Mouse (Mus musculus) embryo, embryonic 9.5 days (tissue): ENCODE measurements around the gene Gm28042.
A peak's percentile ranks its signal among the peaks of the same experiment; 100 is the strongest.

Source experiments
- DNase-seq: peaks from one replicate; pipeline ENCODE4 v3.0.0-alpha.2; 2017; ENCODE audit errors: extremely low spot score

The Gm28042 gene

DNA sequence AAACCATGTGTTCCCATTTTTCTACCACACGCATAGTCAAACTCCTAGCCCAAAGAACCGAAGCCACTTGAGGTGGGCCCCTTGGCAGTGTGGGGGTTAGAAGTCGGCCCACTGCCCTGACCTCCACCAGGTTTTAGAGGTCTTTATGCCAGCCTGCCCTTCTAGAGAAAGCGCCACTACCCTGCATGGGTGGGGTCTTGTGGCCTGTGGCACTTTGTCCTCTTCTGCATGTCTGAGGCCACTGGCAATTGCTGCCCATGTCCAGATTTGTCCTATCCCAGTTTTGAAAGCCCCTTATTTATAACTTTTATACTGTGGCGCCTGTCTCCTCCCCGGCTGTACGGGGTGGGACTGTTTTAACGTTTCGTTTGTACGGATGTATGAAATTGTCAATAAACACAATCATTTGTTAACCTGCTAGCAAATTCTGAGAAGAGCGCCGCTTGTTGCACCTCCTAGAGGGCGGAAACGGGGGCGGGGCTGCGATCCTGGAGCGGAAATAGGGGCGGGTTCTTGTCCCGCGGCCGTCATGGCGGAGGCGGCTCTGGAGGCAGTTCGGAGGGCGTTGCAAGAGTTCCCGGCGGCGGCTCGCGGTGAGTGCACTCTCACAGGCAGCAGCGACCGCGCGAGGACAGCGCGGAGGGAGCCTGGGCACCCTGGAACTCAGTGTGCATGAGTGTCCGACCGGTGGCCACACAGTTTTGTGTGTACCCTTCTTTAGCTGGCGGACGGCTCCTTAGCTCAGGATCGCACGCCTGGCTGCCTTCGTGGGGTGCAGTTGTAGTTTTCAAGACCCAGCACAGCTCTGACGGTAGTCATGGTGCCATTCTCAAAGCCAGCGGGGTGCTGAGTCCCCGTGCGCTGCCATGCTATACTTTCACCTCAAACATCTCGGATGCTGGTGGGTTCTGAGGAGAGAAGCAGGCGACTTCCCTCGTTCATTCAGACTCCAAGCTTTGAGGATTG lies at the start of gene Gm28042, which contains the start of gene Jmjd7:
Gene Gm28042, plus strand, starts transcription at position 510 of the 966 bp plus-strand sequence.
Gene Jmjd7, plus strand, starts transcription at position 500 of the 966 bp plus-strand sequence.
- peak; percentile 91 for DNase-seq

DNA sequence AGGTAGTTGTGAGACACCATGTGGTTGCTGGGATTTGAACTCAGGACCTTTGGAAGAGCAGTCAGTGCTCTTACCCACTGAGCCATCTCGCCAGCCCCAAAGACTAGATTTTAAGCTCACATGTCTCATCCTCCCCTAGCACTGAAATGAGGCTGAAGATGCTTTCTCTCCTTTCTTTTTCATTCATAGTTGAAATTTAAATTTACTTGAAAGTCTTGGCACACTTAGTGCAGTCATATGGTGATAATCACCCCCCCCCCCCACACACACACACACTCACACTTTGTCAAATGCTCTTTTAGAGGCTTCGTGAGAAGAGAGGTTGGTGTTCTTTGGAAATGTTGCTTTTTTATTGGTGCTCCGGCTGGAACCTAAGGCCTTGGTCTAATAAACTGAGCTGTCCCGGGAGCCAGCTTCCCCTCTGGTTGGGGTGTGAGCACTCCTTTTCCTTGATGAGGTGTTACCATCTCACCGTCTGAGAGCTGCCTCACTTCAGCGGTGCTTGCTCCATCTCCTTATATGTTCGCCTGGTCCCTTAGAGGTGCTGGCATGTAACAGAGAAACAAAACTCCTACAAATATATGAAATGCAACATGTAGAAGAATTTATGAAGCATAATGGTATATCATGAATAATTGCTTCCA lies 46.8 kb upstream of the Gm28042 start:
- DNase-seq, result no peak

DNA sequence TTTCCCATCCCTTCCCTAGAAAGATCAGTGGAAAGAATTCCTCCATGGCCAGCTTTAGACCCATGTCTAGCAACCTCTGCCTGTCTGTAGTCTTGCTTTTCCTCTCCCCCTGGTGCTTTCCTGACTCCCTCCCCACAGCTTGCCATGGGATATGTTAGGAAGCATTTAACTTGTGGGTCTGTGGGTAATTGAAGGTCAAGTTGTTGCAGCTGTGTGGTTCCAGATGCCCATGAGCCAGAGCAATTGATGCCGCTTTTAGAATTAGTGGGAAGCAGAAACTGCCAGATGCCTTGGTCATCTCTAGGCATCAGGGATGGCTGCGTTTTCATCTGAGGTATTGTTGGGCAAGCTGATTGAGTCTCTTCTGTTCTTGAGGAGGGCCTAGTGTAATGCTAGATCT lies 45.7 kb upstream of the Gm28042 start:
- no peak for DNase-seq

DNA sequence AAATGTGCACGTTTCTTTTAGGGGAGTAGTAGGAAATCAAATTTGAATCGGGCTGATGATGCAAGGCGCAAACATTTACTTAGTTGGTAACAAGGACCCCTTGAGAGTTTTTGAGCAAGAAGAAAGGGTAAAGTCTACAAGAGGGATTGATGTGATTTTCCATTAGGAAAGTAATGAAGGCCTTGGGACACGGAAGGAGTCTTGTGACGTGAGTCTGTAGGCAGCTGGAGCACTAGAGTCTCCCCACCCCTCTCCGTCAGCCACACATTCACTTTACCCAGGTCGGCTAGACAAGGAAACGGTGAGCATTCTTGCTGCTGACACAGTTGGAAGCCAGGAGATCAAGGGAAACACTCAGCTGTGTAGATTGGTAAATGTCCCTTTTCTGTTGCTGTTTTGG lies 41.4 kb upstream of the Gm28042 start:
- DNase-seq, result no peak

DNA sequence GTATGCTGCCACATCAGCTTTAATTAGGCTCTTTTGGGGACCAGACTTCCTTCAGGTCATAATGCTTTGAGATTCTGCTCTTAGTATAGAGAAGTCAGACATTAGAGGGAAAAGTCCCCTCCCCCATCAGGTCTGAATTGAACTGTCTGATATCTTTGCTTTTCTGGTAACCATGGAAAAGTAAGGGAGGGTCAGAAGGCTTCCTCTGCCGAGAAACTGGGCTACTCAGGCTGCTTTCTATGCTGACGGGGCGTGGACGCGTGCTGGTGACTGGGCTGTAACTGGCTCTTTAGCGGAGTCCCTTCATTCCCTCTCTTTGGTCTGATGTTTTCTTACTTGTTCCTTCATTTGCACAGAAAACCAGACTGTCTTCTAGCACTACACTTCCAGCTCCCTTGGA lies 40.9 kb upstream of the Gm28042 start:
- no peak for DNase-seq

DNA sequence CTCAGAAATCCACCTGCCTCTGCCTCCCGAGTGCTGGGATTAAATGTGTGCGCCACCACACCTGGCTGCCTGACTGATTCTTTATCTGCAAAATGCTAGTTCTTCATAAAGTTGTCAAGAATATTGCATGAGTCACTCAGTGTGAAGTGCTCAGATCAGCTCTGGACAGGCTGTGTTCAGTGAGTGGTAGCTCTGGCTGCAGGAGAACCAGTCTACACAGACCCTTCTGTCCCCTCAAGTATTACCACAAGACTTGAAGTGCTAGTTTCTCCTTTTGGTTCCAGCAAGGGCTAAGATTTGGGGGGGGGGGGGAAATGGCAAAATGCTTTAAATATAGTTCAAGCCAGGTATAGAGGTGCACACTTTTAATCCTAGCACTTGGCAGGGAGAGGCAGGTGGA lies 39.9 kb upstream of the Gm28042 start:
- DNase-seq, result no peak

DNA sequence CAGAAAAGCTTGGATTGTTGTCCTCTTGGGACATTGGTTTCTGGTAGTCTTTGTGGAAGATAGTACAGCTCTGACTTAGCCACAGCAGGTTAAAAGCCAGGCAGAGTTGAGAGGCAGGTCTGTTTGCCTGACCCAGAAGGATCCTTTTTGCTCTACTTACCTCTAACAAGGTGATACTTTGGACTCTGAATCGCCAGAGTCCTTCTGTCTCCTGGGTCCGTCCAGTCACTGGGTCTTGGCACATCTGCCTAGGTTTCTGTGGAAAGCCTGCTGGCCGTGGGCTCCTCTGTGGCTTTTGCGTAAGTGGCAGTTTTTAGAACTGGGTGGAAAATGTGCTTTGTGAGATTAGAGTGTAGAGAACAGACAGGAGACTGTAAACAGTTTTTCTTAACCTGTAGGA lies 38.3 kb upstream of the Gm28042 start:
- DNase-seq, result no peak

DNA sequence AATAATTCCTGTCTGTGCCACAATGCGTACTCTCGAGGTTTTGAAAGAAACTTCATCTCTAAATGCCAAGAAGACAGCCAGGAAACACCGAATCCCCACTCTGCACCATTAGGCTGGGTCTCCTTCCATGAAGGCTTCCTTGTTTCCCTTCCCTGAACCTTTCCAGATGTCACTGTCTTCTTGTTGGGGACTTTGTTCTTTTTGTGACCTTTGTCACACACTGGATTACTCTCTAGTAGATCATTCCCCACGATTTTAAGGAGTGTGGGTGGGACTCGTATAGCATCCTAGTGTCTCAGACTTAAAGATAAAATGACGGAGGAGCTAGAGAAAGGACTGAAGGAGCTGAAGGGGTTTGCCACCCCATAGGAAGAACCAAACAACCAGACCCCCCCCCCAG lies 36.4 kb upstream of the Gm28042 start:
- DNase-seq, result no peak

DNA sequence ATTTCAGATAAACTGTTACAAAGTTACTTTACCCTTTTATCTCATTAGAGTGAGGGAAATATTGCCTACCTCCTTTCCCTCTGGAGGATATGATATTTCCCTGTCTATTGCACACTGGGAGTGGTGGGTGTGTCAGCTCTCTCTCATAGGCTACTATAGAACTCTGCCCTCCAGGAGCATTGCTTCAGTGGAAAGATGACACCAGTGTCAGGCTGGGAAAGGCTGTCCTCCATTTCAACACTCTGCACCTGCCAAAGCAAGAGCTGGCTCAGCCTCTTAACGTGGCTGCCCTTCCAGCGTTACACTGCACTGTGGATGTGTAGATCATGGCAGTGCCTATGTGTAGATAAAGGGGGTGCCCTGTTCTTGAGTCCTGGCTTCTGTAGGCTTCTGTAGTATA lies 34.9 kb upstream of the Gm28042 start:
- DNase-seq, result no peak

DNA sequence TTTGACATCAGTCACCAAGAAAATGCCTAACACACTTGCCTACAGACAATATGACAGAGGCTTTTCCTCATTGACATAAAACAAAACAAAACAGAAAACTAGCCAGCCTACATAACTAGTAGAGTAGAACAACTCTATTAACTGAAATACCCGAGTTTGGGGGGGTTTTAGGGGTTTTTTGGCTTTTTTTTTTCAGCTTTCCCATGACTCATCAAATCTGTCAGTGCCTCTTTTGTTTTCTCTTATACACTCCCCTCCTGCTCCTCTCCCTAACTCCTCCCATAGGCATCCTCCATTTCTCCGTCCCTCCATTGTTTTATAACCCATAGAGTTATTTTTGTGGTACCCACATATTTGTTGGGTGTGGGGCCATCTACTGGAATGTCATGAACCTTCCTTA lies 33.8 kb upstream of the Gm28042 start:
- DNase-seq, result no peak

DNA sequence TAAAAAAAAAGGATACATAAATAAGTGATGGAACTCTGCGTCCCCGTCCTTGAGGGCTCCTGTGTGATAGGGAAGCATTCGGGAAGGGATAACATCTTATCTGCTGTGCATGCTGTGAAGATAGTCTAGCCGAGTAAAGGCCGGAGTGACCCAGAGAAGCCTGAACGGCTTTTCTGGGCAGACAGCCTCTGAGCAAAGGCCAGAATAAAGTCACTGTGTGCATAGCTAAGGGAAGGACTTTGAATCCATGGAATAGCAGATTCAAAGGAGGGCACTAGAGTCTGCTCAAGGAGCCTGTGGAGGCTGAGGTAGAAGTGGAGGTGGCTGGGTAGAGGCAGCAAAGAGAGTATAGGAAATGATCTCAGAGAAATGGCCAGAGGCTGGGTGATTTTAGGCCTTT lies 32.5 kb upstream of the Gm28042 start:
- no peak for DNase-seq

DNA sequence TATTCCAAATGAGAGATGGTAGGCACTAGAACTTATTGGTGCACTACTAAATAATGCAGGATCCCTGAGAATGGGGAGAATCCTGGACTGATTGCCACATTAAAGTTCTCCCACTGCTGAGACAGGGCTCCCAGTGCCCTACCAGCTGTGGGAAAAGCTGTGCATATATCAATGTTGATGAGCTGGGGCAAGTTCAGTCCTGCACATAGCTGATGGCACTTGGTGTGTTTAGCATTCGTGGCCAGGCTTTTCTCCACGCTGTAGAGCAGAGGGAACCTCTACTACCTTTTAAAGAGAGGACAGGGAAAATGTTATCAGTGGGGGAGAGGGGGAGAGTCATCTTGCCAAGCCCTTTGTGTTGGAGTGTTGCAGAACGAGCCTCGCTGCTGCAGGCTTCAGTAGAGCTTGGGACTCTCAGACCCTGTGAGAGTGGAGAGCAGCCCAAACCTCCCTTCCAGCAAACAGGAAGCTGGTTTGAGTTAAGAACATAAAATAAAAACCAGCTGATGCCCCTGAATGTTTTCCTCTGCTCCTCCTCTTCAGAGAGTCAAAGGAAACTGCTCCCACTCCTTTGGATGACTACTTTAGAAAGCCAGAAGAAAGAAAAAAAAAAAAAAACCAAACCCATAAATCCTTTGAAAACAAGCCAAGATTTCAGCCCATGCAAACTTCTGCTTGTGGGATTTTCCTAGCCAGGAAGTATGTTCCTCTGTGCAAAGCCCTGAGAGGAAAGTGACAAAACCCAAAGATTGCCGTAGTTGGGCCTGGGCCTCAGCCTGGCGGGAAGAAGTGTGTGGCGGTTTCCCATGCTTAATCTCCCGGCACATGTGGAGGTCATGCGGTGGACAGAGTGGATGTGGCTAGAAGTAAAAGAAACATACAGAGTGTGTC lies 31.7 kb upstream of the Gm28042 start:
- DNase-seq, result no peak

DNA sequence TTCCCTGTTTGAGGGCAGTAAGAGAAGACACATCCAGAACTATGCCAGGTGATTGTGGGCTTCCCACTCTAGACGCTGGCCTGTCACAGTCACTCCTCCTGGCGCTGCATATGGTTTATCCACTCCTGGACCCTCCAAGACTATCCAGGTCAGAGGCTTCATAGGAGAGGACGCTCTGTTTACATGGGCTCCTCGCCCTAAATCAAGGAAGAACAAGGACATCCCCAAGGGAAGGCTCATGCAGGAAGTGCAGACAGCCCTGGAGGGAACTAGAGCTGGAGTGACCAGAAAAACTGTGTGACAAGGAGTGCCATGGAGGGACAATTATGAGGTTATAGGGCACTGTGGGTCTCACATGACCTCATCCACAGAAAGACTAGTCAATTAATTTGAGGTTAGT lies 29.9 kb upstream of the Gm28042 start:
- no peak for DNase-seq

DNA sequence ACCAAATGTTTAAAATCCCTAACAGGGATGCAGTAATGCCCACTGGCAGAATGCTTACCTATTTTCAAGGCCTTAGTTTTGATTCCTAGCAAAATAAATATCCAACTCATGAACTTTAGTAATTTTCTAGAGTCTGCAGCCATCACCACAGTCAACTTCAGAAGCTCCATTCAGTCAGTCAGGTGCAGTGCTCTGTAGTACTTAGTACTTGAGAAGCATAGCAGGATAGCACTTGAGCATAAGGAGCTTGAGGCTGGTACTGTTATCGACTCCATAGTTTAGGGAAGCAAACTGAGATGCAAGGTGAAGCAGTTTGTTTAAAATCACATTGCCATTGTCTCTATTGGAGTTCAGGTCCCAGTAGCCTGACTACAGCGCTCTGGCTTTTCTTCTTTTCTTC lies 27.6 kb upstream of the Gm28042 start:
- DNase-seq, result no peak

DNA sequence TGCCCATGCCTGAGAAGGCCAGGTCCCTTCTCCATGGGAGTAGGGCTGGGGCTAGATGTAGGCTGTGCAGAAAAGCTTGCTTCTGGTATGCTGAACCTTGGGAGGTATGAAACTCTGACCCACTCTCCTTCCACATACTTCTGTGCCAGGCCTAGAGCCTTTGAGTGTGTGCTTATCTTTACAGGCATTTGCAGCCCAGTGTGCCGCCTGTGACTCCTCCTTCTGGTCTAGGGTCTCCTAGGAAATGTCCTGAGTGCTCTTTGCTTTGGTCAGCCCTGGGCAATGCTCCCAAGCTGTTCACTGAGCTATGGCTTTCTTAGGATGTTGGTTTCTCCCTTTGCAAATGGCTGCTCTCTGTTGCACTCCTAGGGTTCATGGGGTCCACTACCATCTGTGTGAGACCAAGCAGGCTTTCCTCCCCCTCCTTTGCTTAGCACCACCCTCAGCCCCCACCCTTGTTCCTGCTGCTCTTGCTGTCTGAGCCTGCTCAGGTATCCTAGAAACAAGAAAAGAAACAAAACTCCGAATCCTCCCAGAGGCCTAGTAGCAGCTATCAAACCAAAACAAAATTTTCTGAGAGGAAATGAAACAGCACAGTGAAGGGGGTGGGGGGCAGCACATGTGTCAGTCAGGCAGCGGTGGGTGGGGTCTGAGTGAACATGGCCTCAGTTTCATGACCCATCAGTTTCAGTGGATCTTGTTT lies 26.3 kb upstream of the Gm28042 start:
- DNase-seq, result no peak

DNA sequence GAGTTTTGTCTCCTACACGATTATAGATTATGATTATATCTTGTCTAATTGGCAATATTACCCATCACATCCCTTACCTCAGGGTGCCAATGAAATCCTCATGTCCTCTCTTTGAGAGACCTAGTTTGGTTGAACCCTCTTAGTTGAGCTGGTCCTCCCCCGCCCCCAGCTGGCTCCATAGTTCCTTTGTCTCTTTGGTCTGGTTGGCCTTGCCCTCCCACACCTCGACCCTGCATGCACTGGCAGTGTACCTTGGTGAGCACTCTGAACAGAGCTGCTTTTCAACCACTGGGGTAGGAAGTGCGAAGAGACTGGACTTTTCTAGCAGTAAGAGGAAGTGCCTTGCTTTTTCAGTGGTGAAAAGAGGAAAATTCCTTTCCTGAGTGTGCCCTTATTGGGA lies 25.3 kb upstream of the Gm28042 start:
- no peak for DNase-seq

DNA sequence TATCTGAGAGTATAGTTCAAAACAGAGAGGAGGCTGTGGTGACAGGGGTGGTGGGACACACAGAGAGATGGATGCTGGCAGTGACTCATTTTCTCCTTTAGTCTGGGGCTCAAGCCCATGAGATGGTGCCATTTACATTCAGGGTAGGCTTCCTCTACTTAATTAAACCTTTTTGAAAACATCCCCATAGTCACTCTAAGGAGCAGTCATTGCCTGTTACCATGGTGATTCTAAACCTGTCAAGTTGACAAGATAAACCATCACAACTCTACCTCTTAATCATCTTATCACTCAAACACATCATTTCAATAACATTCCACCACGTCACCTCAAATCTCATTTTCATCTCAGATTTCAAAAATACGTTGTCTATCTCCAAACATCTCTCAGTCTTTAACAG lies 23.3 kb upstream of the Gm28042 start:
- no peak for DNase-seq

DNA sequence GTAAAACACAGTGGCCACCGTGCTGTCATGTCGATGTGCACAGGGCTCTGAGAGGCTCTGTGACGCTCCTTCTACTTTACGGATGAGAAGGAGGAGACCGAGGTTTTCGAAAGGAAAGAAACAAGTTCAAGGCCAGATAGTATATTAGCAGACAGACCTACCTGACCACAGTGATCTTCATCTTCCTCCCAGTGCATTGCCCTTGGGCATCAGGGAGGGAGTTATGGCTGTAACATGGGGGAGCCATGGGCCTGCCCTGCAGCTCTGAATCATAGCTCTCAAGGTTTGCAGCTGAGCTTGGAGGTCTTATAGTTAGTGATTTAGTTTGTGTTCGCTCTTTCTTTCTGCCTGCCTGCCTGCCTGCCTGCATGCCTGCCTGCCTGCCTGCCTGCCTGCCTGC lies 20.6 kb upstream of the Gm28042 start:
- no peak for DNase-seq

DNA sequence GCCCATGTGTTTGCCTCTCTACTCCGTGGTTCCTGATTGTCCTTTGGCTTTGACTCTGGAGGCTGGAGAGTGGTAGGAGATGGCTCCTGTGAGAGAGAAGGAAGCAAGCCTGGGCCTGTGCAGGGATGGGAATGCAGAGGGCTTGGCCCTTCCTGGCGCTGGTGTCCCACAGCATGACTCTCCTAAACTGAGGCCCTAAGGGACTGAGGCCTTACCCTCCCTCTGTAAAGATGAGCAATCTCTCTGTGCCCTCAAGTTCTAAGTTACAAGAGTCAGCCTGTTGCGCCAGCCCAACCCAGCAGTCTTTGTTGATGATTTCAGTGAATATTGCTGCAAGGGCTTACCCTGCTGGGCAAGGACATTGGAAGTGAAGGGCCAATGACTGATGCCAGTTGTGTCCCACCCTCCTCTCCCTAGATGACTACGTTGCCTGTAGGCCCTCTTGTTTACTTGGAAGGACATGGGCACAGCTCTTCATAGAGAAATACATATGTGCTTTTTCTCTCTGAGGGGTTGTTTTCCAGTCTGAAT lies 19.5 kb upstream of the Gm28042 start:
- no peak for DNase-seq

DNA sequence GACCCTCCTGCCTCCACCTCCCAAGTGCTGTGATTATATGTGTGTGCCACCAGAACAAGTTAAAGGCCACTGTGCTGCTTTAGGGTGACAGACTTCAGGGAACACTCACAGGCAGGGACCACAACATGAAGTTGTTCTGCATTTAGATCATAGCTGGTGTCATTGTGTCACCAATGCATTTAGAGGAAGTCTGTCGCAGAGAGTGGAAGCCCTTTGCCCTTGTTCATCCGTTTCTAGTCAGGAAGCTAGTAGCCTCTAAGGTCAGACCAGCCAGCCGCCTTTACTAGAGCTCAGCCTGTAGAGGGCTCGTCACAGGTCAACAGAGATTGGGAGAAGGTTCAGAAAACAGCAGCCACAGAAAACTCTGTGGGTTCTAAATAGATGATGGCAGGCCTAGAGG lies 18.6 kb upstream of the Gm28042 start:
- no peak for DNase-seq

DNA sequence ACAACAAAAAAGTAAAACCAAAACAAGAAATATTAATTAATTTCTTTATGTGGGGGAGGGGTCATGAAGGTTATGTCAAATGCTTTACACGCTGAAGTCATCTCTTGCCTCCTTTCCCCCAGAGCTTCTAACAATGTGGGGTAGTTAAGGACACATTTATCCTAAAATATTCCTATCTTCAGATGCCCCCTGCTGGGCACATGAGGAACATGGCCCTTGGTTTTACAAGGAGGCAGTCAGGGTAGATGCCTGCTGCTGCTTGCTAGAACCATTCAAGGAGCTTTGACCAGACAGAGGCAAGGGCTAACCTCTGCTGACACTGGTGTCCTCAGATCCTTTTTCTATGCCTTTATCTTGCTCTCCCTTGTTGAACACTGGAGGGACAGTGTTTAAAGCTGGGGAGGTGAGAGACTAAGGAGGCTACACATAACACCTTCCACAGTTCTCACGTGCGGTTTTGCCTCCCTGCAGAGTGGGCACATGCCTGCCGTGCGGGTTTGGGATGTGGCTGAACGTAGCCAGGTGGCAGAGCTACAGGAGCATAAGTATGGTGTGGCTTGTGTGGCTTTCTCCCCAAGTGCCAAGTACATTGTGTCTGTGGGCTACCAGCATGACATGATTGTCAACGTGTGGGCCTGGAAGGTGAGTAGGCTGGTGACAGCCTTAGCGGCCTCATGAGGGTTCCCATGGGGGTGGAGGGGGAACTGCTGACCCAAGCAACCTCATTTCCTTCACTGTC lies 15.7 kb upstream of the Gm28042 start:
- peak; percentile 25 for DNase-seq
